8 mouse cellular contexts compared by ENCODE assay signal in genomic region chr10:45470079-45470739, GRCm38 (mm10). TPM values are rescaled to one million over a fixed set of nuclear protein-coding genes. Genes with fewer than 3 reads are reported as not detected.
DNase-seq lines count a peak whose midpoint lies in the region; ATAC-seq and TF ChIP-seq lines count a peak whose summit lies in the region.

No protein-coding gene starts in this region.

- no peaks in the 10 kb centered on the region for H3K9me3 ChIP-seq in erythroblast, embryonic 14.5 days (ENCODE audit: control insufficient read depth, low read length)
- no peaks in the 10 kb centered on the region for H3K9me3 ChIP-seq in E14TG2a.4 (ENCODE audit: low read length)
- no peaks in the 10 kb centered on the region for H3K9me3 ChIP-seq in forebrain, embryonic 15.5 days
- H3K9me3 ChIP-seq in liver, embryonic 16.5 days (replicated peaks; ENCODE audit: control insufficient read depth, low read length), result no peaks in the 10 kb centered on the region

- WGBS in forebrain, embryonic 15.5 days, result 2% methylated on average over 13 of the region's 13 CpGs
- WGBS in liver, embryonic 16.5 days (ENCODE audit: insufficient replicate concordance), result 2% methylated on average over 13 of the region's 13 CpGs

- H3K4me3 ChIP-seq in erythroblast, embryonic 14.5 days (replicated peaks), result peak overlapping the region; percentile 64
- peak overlapping the region; percentile 70 for H3K4me3 ChIP-seq in E14TG2a.4 (replicated peaks; ENCODE audit: low read length)
- H3K4me3 ChIP-seq in forebrain, embryonic 15.5 days, result peak overlapping the region; percentile 38
- H3K4me3 ChIP-seq in liver, embryonic 16.5 days (ENCODE audit: low read depth, low read length), result peak overlapping the region; percentile 64

- H3K9ac ChIP-seq in forebrain, embryonic 15.5 days (replicated peaks), result no peak overlapping the region
- H3K9ac ChIP-seq in liver, embryonic 16.5 days (ENCODE audit: low read depth, low read length), result peak overlapping the region; percentile 44

- peak overlapping the region; percentile 53 for H3K4me2 ChIP-seq in forebrain, embryonic 15.5 days (replicated peaks)
- H3K4me2 ChIP-seq in liver, embryonic 16.5 days (ENCODE audit: low read depth, low read length), result peak overlapping the region; percentile 71

- peaks cover 9% of the 10 kb centered on the region for H3K27me3 ChIP-seq in erythroblast, embryonic 14.5 days (ENCODE audit: control insufficient read depth)
- peaks cover 2% of the 10 kb centered on the region; the same call in 1 of the 2 replicates for H3K27me3 ChIP-seq in E14TG2a.4 (ENCODE audit: insufficient read depth, low read length)
- H3K27me3 ChIP-seq in forebrain, embryonic 15.5 days, result peaks cover 32% of the 10 kb centered on the region
- H3K27me3 ChIP-seq in liver, embryonic 16.5 days (ENCODE audit: control insufficient read depth, insufficient read depth, low read depth, low read length), result no peaks in the 10 kb centered on the region

- peaks cover 37% of the 10 kb centered on the region for H3K4me1 ChIP-seq in erythroblast, embryonic 14.5 days (ENCODE audit: control insufficient read depth)
- H3K4me1 ChIP-seq in E14TG2a.4 (replicated peaks; ENCODE audit: low read depth, low read length), result peaks cover 47% of the 10 kb centered on the region
- peaks cover 17% of the 10 kb centered on the region for H3K4me1 ChIP-seq in forebrain, embryonic 15.5 days
- peaks cover 11% of the 10 kb centered on the region for H3K4me1 ChIP-seq in liver, embryonic 16.5 days (ENCODE audit: control insufficient read depth, low read depth, low read length)

- ATAC-seq in erythroblast, adult 5-6 weeks (replicated peaks; ENCODE audit: low FRiP score, poor library complexity, severe bottlenecking), result no peak
- ATAC-seq in forebrain, embryonic 15.5 days (replicated peaks), result peak; percentile 49; the same call in 1 of the 2 replicates
- no peak for ATAC-seq in liver, embryonic 16.5 days (ENCODE audit: low read depth)

- no peak for TF ChIP-seq CTCF in E14TG2a.4 (conservative IDR thresholded peaks at IDR 0.05; ENCODE audit: low read length)

- H3K27ac ChIP-seq in forebrain, embryonic 15.5 days (replicated peaks), result no peak overlapping the region
- peak overlapping the region; percentile 63 for H3K27ac ChIP-seq in liver, embryonic 16.5 days (ENCODE audit: low read length)

- DNase-seq in ovary, postnatal 14 days (ENCODE audit: low spot score), result no peak
- no peak for DNase-seq in adrenal gland, postnatal 10 days
- DNase-seq in urinary bladder, adult 18-20 months (ENCODE audit: low spot score in 2 of 2), result no peak

- peaks cover 3% of the 10 kb centered on the region for H3K36me3 ChIP-seq in erythroblast, embryonic 14.5 days (ENCODE audit: control insufficient read depth)
- no peaks in the 10 kb centered on the region for H3K36me3 ChIP-seq in E14TG2a.4 (ENCODE audit: insufficient read depth, low read length)
- H3K36me3 ChIP-seq in forebrain, embryonic 15.5 days, result no peaks in the 10 kb centered on the region
- H3K36me3 ChIP-seq in liver, embryonic 16.5 days (ENCODE audit: control insufficient read depth, insufficient read depth), result no peaks in the 10 kb centered on the region

RNA-seq across cellular contexts. Expression of gene Lin28b, which starts 16.0 kb away (rescaled TPM):
- 0.16 and 0.18 TPM in 2 replicates for polyA plus RNA-seq in erythroblast, embryonic 14.5 days (2012)
- total RNA-seq in erythroblast, adult 5-6 weeks (2015; ENCODE audit: low replicate concordance), result not detected in 2 replicates
- not detected in 2 replicates for total RNA-seq in erythroblast, adult 5-6 weeks (2017; ENCODE audit: low replicate concordance)
- polyA plus RNA-seq in forebrain, embryonic 15.5 days (2015; fragmentation: Nextera tagmentation; extraction: Ambion mirVana), result 4.0 and 5.0 TPM in 2 replicates
- 4.4 and 4.9 TPM in 2 replicates for polyA plus RNA-seq in liver, embryonic 16.5 days (2015; fragmentation: Nextera tagmentation; extraction: Ambion mirVana)
- total RNA-seq in adrenal gland, postnatal 10 days (2021), result under 1 TPM; 0.06 to 0.15 TPM
